Mouse (Mus musculus): ENCODE results near the gene Reln. TPM values are rescaled to one million over a fixed set of nuclear protein-coding genes. Genes with fewer than 3 reads are reported as not detected.

The Reln gene
- polyA plus RNA-seq, 1 experiment from 2014 or later = 36.0 TPM

DNA sequence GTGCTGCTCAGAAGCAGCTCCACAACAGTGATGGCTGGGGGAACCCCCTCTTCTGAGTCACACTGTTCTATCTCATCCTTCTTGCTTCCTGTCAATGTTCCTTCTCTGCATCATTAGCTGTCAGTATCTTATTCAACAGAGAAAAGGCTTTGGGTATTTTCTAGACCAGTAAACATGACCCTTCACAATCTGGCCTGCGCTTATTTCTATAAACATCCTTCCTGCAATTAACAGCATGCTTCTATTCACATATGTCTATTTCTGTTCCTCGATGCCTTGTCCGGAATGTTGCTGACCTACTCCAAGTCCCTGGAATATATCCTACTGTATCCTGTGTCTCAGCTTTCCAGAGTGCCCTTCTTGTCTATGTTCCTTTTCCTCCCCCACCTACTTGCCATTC, 89.2 kb downstream of the Reln start:
- Histone ChIP-seq H3K4me1 (no peaks in the 10 kb centered on the region), H3K9me3 (no peaks in the 10 kb centered on the region), H3K4me2 (replicated peaks) (no peak overlapping the region), H3K9ac (no peak overlapping the region), H3K36me3 (no peaks in the 10 kb centered on the region), H3K27ac (no peak overlapping the region), H3K4me3 (no peak overlapping the region), H3K27me3 (replicated peaks) (no peaks in the 10 kb centered on the region)
- WGBS = 96% methylated on average over 3 of the region's 3 CpGs
- ATAC-seq (ENCODE audit: low FRiP score, low read depth) = no peak

DNA sequence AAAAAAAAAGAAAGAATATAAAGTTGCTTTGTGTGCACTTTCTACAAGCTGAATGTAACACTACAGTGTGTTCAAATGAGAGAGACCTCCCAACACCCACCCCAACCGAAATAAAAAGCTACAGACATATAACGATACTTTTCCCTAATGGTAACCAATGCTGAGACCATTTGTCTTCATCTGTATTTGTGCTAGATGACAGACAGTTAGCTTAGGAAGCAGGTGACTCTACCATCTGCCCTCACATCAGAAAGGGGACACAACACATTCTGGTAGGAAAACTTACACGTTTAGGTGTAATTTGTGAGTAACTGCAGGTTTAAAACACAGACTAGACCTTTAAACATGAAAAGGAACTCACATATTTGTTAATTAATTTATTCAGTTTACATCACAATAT, 90.6 kb downstream of the Reln start:
- H3K4me1 ChIP-seq = no peaks in the 10 kb centered on the region
- no peak overlapping the region for H3K4me2 ChIP-seq (replicated peaks)
- 79% methylated on average over 3 of the region's 3 CpGs for WGBS
- H3K36me3 ChIP-seq = no peaks in the 10 kb centered on the region
- H3K4me3 ChIP-seq = no peak overlapping the region
- H3K9ac ChIP-seq = no peak overlapping the region
- H3K9me3 ChIP-seq = no peaks in the 10 kb centered on the region
- H3K27ac ChIP-seq = no peak overlapping the region
- H3K27me3 ChIP-seq (replicated peaks) = no peaks in the 10 kb centered on the region
- ATAC-seq (ENCODE audit: low FRiP score, low read depth) = no peak

DNA sequence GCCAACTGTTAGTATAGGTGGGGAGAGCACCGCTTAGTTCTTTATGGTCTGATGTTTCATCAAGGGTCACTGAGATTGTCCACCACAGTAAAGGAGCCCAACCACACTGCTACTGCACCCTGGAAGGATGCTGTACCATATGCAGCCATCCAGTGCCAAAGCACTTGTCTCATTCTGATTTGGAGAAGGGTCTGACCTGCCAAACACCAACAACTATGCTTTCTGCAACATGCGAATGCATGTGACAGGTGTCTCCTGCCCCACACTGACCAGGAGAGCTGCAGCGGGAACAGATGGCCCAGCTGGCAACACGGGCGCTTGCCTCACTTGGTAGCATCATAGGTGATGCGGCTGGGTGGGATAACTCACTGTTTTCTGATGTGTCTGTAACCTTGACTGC, 91.2 kb downstream of the Reln start:
- Histone ChIP-seq H3K4me1 (no peaks in the 10 kb centered on the region), H3K4me3 (no peak overlapping the region), H3K36me3 (no peaks in the 10 kb centered on the region), H3K9ac (no peak overlapping the region), H3K9me3 (no peaks in the 10 kb centered on the region), H3K27ac (no peak overlapping the region), H3K27me3 (replicated peaks) (no peaks in the 10 kb centered on the region), H3K4me2 (replicated peaks) (no peak overlapping the region)
- WGBS = 94% methylated on average over 6 of the region's 6 CpGs
- no peak for ATAC-seq (ENCODE audit: low FRiP score, low read depth)

DNA sequence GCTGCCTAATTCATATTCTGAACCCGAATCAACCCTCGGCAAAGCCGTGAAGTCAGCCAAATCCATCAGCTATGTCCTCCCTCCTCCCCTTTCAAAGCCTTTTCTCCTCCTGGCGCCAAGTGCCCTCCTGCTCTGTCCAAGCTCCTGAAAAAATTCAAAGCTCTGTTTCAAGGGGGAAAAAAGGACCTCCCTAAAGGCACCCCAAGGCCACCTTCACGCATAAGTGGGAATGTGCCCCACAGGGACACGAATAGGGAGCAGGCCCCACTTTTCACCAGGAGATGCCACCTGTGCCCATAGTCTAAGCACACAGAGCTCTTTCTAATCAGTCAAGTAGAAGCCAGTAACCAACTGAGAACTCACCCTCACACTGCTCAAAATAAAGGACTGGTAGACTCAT, 96.7 kb downstream of the Reln start:
- no peak overlapping the region for H3K4me2 ChIP-seq (replicated peaks)
- H3K4me1 ChIP-seq = no peaks in the 10 kb centered on the region
- no peak for ATAC-seq (ENCODE audit: low FRiP score, low read depth)
- no peaks in the 10 kb centered on the region for H3K36me3 ChIP-seq
- H3K27me3 ChIP-seq (replicated peaks) = no peaks in the 10 kb centered on the region
- H3K27ac ChIP-seq = no peak overlapping the region
- no peak overlapping the region for H3K9ac ChIP-seq
- WGBS = 68% methylated on average over 6 of the region's 6 CpGs
- H3K9me3 ChIP-seq = no peaks in the 10 kb centered on the region
- H3K4me3 ChIP-seq = no peak overlapping the region

DNA sequence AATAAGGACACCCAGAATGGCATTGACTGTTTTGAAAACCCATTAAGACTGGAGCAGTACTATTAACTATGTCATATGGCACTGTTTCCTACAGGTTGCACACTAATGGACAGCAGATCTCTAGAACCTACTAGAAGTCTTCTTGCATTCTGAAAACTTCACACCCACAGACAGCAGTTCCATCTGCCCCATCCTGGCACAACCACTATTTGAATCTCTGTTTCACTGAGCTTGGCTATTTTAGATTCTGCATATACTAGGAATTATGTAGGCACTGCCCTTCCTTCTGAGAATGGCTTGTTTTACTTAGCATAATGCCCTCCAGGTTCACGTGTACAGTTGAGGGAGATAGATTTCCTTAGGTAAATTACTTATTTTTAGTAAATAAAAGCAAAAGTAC, 99.4 kb downstream of the Reln start:
- H3K27ac ChIP-seq = no peak overlapping the region
- no peaks in the 10 kb centered on the region for H3K9me3 ChIP-seq
- no peak overlapping the region for H3K9ac ChIP-seq
- H3K4me2 ChIP-seq (replicated peaks) = no peak overlapping the region
- no peaks in the 10 kb centered on the region for H3K4me1 ChIP-seq
- H3K36me3 ChIP-seq = no peaks in the 10 kb centered on the region
- 91% methylated on average over 1 of the region's 1 CpGs for WGBS
- no peak overlapping the region for H3K4me3 ChIP-seq
- no peaks in the 10 kb centered on the region for H3K27me3 ChIP-seq (replicated peaks)
- ATAC-seq (ENCODE audit: low FRiP score, low read depth) = no peak

DNA sequence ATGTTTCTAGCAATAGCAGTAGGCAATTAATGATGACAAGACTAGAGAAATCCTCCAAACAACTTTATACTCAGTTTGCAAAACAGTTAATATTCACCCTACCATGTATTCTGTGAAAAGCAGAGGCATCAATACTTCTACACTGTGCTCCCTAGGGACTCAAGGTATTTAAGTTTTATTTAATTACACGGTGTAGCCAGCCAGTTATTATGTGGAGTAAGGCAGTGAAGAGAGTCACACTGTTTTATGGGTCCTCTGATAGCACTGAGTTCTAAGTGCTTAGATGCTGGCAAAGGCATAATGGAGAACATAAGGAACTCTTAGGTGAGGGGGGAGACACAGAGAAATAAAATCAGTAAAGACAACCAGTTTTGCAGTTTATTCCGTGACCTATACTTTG, 101.0 kb downstream of the Reln start:
- Histone ChIP-seq H3K9ac (no peak overlapping the region), H3K4me1 (no peaks in the 10 kb centered on the region), H3K4me2 (replicated peaks) (no peak overlapping the region), H3K4me3 (no peak overlapping the region), H3K36me3 (no peaks in the 10 kb centered on the region), H3K27me3 (replicated peaks) (no peaks in the 10 kb centered on the region), H3K27ac (no peak overlapping the region), H3K9me3 (no peaks in the 10 kb centered on the region)
- no peak; the same call in 1 of the 2 replicates for ATAC-seq (ENCODE audit: low FRiP score, low read depth)
- WGBS = 49% methylated on average over 2 of the region's 2 CpGs

DNA sequence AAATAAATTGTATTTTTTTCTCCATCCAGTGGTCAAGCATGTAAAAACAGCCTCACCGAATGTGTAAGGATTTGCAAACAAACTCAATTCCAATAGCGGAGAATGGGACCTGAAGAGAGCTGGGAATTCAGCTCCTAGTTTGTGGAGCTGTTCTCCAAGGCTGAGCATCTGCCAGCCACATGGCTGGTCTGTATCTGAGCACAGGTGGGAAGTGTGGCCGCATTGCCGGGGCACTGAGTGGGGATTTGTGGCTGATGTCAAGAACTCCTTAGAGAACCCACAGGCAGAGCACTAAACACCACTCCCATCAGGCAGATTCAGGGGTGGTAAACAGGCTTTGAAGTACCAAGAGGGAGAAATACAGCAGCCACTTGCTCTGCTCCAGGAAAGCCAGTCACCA, 102.9 kb downstream of the Reln start:
- Histone ChIP-seq H3K27ac (no peak overlapping the region), H3K9me3 (no peaks in the 10 kb centered on the region), H3K4me1 (no peaks in the 10 kb centered on the region), H3K4me3 (no peak overlapping the region), H3K36me3 (no peaks in the 10 kb centered on the region), H3K4me2 (replicated peaks) (no peak overlapping the region), H3K27me3 (replicated peaks) (no peaks in the 10 kb centered on the region), H3K9ac (no peak overlapping the region)
- ATAC-seq (ENCODE audit: low FRiP score, low read depth) = no peak
- 65% methylated on average over 4 of the region's 4 CpGs for WGBS

DNA sequence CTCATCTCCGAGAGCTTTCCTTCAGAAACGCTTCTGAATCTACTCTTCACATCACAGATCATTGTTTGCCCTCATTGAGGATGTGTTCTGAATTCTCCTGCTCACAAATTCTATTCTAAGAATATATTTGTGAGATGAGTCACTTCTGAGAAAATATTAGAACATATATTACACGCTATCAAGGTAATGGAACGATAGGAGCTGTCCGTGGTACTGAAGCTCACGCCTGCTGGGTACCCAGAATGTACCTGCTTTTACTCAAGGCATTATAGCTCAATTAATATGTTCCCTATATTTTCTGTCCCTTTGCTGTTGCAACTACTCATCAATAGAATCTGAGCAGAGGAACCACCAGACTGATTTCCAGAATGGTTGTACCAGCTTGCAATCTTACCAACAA, 107.7 kb downstream of the Reln start:
- no peak for ATAC-seq (ENCODE audit: low FRiP score, low read depth)

DNA sequence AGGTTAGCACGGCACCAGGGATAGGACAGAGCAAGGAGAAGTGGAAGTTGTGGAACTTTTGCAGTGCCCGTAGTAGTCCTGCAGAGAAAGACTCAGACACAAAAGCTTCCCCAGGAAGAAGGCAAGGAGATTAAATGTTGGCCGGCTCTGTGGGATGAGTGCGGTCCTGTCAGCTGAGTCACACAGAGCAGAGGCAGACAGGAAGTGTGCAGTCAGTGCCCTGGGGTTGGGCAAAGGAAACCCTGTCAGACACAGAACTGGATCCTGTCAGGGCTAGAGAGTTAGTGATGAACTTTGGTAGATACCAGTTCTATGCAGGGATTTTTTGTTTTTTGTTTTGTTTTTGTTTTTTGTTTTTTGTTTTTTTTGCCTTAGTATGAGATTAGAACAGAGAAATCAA, 120.0 kb downstream of the Reln start:
- Histone ChIP-seq H3K4me2 (replicated peaks) (no peak overlapping the region), H3K4me3 (no peak overlapping the region), H3K4me1 (no peaks in the 10 kb centered on the region), H3K27me3 (replicated peaks) (no peaks in the 10 kb centered on the region), H3K9me3 (no peaks in the 10 kb centered on the region), H3K36me3 (no peaks in the 10 kb centered on the region), H3K9ac (no peak overlapping the region), H3K27ac (no peak overlapping the region)
- ATAC-seq (ENCODE audit: low FRiP score, low read depth) = no peak
- WGBS = 86% methylated on average over 4 of the region's 4 CpGs

More for the DNA sequence above, 107.7 kb downstream of the Reln start:
- WGBS = 72% methylated on average over 6 of the region's 6 CpGs
- no peak overlapping the region for H3K27ac ChIP-seq
- H3K4me3 ChIP-seq = no peak overlapping the region
- no peaks in the 10 kb centered on the region for H3K27me3 ChIP-seq (replicated peaks)
- no peaks in the 10 kb centered on the region for H3K36me3 ChIP-seq
- H3K9me3 ChIP-seq = no peaks in the 10 kb centered on the region
- H3K4me2 ChIP-seq (replicated peaks) = no peak overlapping the region
- H3K4me1 ChIP-seq = no peaks in the 10 kb centered on the region
- H3K9ac ChIP-seq = no peak overlapping the region

DNA sequence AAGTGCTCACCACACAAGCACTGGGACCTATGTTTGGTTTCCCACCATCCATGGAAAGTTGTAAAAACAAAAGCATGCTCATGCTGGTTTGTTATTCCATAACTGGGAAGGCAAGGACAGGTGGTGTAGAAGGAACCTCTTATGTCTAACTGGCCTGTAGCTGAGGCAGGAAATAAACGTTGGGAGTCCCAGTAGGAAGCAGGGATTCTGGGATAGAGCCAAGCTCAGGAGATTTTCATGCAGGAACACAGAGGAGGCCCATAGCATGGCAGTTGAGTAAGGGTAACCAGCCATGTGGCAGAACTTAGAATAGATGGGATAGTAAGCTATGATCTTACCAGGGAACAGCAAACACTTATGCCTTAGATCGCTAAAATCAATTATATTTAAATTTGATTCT, 120.6 kb downstream of the Reln start:
- no peaks in the 10 kb centered on the region for H3K27me3 ChIP-seq (replicated peaks)
- no peaks in the 10 kb centered on the region for H3K9me3 ChIP-seq
- H3K27ac ChIP-seq = no peak overlapping the region
- ATAC-seq (ENCODE audit: low FRiP score, low read depth) = no peak
- no peak overlapping the region for H3K4me2 ChIP-seq (replicated peaks)
- H3K4me1 ChIP-seq = no peaks in the 10 kb centered on the region
- WGBS = 80% methylated on average over 2 of the region's 2 CpGs
- no peak overlapping the region for H3K9ac ChIP-seq
- no peaks in the 10 kb centered on the region for H3K36me3 ChIP-seq
- no peak overlapping the region for H3K4me3 ChIP-seq

DNA sequence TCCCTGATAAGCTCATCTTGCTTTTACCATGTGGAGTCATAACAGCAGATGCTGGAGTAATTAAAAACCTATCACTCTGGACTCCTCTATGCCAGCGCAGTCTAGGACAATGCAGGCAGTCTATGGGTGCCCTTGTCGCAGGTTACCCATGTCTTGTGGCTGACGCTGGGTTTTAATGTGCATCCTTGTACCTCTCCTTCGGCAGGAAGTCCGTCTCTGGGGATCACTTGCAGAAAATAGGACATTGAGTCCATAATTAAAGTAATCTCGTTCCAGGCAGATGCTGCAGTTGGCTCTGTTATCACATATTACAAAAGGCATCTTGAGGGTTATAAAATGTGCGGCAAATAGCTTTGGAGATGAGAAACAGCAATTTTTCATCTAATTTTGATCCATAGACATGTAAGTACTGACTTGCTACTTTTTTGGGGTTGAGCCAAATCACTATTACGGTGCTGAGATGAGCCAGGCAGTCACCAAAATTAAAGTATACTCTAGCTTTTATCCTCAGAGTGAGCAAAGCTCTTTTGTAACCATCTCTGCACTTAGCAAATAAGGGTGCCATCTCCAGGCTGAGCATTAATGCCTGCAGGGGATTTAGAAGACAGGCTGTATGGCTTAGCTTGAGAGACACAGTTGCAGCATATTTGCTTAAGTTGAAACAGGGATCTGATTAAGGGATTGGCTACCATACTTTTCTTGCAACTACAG, 136.0 kb downstream of the Reln start:
- no peaks in the 10 kb centered on the region for H3K36me3 ChIP-seq
- peak; percentile 77 for ATAC-seq (ENCODE audit: low FRiP score, low read depth)
- 0 out of 2 replicates have a peak overlapping the region, but pooled peaks have one; percentile 2 for H3K4me2 ChIP-seq (replicated peaks)
- H3K27me3 ChIP-seq (replicated peaks) = no peaks in the 10 kb centered on the region
- no peak overlapping the region for H3K4me3 ChIP-seq
- H3K9ac ChIP-seq = no peak overlapping the region
- no peaks in the 10 kb centered on the region for H3K9me3 ChIP-seq
- WGBS = 63% methylated on average over 8 of the region's 8 CpGs
- H3K4me1 ChIP-seq = 0 out of 2 replicates have a peak, but pooled peaks cover 4% of the 10 kb centered on the region
- H3K27ac ChIP-seq = no peak overlapping the region

DNA sequence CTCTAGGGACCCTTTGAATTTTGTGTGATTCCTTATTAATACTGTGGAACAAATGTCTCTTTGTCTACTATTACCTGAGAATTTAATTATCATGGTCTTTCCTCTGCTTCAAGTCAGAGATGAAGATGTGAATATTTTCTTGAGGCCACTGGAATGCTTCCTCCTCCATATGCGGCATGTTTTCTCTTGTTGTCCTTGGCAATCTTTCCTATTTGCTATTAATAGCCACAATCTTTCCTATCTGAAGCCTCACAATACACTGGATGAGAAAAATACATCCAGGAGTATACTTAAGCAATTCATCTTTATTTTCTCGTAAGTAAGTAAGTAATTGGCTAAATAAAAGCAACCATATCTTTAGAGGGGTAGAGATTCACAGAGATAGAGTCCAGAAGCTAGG, 146.6 kb downstream of the Reln start:
- Histone ChIP-seq H3K36me3 (no peaks in the 10 kb centered on the region), H3K4me2 (replicated peaks) (no peak overlapping the region), H3K4me3 (no peak overlapping the region), H3K4me1 (no peaks in the 10 kb centered on the region; the same call in 1 of the 2 replicates), H3K9ac (no peak overlapping the region), H3K9me3 (no peaks in the 10 kb centered on the region), H3K27me3 (replicated peaks) (no peaks in the 10 kb centered on the region), H3K27ac (no peak overlapping the region)
- no peak for ATAC-seq (ENCODE audit: low FRiP score, low read depth)
- 81% methylated on average over 2 of the region's 2 CpGs for WGBS

DNA sequence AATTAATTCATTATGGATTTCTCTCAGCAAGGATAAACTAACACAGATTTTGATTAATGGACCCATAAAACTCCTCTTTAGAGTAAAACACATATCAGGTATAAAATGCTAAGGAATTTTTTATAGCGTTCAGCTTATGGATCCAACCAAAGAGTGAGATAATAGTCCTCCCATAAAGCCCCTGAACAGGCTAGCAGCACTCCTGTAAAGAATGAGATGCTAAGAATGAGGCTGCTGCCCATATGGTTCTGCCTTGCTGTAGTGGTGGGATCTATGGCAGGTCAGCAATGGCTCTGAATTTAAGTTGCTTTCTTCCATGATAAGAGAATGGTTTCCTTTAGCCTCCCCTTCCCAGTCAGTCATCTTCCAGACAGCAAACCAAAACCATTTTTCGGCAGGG, 147.6 kb downstream of the Reln start:
- H3K27me3 ChIP-seq (replicated peaks) = no peaks in the 10 kb centered on the region
- 77% methylated on average over 2 of the region's 2 CpGs for WGBS
- H3K27ac ChIP-seq = peak overlapping the region; percentile 47; the same call in 1 of the 2 replicates
- no peak overlapping the region for H3K4me3 ChIP-seq
- ATAC-seq (ENCODE audit: low FRiP score, low read depth) = peak; percentile 54; the same call in 1 of the 2 replicates
- H3K4me2 ChIP-seq (replicated peaks) = no peak overlapping the region
- no peak overlapping the region for H3K9ac ChIP-seq
- H3K9me3 ChIP-seq = no peaks in the 10 kb centered on the region
- H3K4me1 ChIP-seq = no peaks in the 10 kb centered on the region; the same call in 1 of the 2 replicates
- no peaks in the 10 kb centered on the region for H3K36me3 ChIP-seq

All from neural tube, embryonic 12.5 days (tissue).